Mouse (Mus musculus): Measurements from ENCODE around the gene Arl15. TPM values are rescaled to one million over a fixed set of nuclear protein-coding genes. Genes with fewer than 3 reads are reported as not detected.

The Arl15 gene
- polyA plus RNA-seq, 1 experiment from 2014 or later = 8.6 TPM

DNA sequence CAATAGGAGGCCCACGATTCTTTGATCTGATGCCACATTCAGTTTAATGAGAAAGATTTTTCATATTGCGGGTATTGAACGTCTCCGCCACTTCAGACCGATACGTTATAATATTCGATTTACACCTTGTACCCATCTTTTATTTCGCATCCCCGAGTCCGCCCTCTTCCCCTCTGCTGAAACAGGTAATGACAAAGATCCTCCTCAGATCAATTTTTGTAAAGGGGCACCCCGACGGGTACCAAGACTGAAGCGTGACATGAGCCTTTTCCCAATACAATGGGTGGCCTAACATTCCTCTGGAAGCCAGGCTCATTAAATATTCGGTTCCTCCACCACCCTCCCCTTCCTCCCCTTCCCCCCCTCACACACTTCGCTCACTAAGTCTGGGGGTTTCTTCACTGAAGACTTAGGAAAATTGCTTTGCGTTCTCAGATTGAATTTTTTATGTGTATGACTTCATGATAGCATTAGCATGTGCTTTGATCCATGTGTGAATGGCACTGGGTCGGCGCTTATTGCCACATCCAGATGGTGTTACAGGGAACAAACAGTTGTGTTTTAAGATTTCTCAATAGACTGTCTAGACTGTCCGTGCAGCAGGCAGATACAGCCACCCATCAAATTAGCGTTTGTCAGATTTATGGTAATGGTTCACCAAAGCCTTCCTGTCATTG is 85.5 kb downstream of the Arl15 start:
- peaks cover 13% of the 10 kb centered on the region for H3K4me1 ChIP-seq (replicated peaks; ENCODE audit: control insufficient read depth, insufficient read depth, low read length)
- no peaks in the 10 kb centered on the region for H3K27me3 ChIP-seq (replicated peaks; ENCODE audit: control insufficient read depth, insufficient read depth, low read length)
- no peak overlapping the region for H3K4me3 ChIP-seq (ENCODE audit: low read depth, low read length)
- DNase-seq (ENCODE audit: low spot score) (no peak), ATAC-seq (replicated peaks; ENCODE audit: low FRiP score, low TSS enrichment, low read depth) (no peak)
- H3K4me2 ChIP-seq (ENCODE audit: low read length) = no peak overlapping the region
- no peaks in the 10 kb centered on the region for H3K36me3 ChIP-seq (ENCODE audit: control insufficient read depth, insufficient read depth, low read length)
- H3K27ac ChIP-seq (ENCODE audit: low read depth) = no peak overlapping the region
- no peaks in the 10 kb centered on the region for H3K9me3 ChIP-seq (ENCODE audit: control insufficient read depth, low read length)
- H3K9ac ChIP-seq (ENCODE audit: low read length) = no peak overlapping the region
- WGBS = 56% methylated on average over 20 of the region's 20 CpGs

DNA sequence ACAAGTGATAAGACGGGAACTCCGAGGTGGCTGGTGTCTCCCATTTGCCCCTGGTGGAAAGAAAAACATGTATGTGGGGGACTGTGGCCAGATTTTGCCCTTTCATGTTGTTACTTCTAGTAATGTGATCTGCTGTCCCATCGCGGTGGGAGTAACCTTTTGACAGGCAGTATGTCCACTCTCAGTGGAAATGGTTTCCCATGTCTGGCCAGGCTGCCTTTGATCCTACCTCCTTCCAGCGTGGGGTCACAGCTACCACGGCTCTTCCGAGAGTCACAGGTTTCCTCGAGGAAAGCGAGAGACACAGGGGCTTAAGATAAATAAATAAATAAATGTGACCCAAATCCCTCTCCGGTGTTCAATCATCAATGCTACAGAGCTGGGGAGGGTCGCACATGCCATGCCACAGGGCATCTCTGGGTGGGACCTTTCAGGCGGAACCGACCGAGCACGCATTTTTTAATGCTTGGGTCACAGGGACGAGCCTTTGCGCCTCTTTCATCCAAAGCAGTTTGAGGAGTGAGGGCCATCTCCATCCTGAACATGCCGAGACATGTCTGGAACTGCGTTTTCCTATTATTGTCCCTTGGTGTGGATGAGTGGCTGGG is 86.4 kb downstream of the Arl15 start:
- Histone ChIP-seq H3K9me3 (ENCODE audit: control insufficient read depth, low read length) (no peaks in the 10 kb centered on the region), H3K4me3 (ENCODE audit: low read depth, low read length) (no peak overlapping the region), H3K4me1 (replicated peaks; ENCODE audit: control insufficient read depth, insufficient read depth, low read length) (peaks cover 11% of the 10 kb centered on the region), H3K9ac (ENCODE audit: low read length) (no peak overlapping the region), H3K4me2 (ENCODE audit: low read length) (no peak overlapping the region), H3K36me3 (ENCODE audit: control insufficient read depth, insufficient read depth, low read length) (no peaks in the 10 kb centered on the region), H3K27me3 (replicated peaks; ENCODE audit: control insufficient read depth, insufficient read depth, low read length) (no peaks in the 10 kb centered on the region), H3K27ac (ENCODE audit: low read depth) (no peak overlapping the region)
- ATAC-seq (replicated peaks; ENCODE audit: low FRiP score, low TSS enrichment, low read depth) = no peak
- WGBS = 48% methylated on average over 19 of the region's 19 CpGs
- no peak for DNase-seq (ENCODE audit: low spot score)

DNA sequence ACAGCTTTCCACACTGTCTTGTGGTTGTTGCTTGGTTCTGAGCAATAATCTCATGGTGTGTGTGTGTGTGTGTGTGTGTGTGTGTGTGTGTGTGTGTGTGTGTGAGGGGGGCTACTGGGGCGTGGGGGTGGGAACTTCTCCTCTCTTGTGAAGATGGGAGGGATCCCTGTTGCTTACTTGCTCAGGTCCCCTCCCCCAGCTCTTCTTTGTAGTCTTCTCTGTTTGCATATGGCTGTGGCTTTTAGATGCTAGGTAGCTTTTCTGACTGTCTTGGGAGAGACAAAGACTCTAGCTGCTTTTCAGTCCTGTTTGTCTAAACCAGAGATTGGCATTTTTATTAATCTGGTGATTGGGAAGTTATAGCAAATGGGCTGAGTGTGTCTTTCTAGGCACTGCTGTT is 88.7 kb downstream of the Arl15 start:
- no peak for ATAC-seq (replicated peaks; ENCODE audit: low FRiP score, low TSS enrichment, low read depth)
- DNase-seq (ENCODE audit: low spot score) = no peak
- peaks cover 10% of the 10 kb centered on the region for H3K4me1 ChIP-seq (replicated peaks; ENCODE audit: control insufficient read depth, insufficient read depth, low read length)

DNA sequence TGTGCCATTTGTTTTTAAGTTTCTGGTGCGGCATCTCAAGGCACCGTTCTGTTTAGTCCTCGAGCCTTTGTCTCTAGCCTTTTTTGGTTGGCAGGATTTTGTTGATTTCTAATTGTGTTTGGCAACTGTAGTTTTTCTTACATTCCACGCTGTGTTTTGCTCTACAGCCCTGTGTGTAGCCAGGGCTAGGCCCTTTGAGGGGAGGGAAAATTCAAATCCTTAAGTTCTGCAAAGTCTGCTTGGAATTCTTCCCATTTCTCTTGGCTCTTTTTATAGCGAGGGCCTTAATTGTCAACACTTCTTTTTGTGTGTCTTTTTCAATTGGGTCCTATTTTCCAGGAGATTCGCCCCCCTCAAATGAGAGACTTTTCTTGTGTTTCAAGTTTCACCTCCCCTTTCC is 92.8 kb downstream of the Arl15 start:
- DNase-seq (ENCODE audit: low spot score) (no peak), ATAC-seq (replicated peaks; ENCODE audit: low FRiP score, low TSS enrichment, low read depth) (no peak)
- no peaks in the 10 kb centered on the region for H3K9me3 ChIP-seq (ENCODE audit: control insufficient read depth, low read length)
- WGBS = 80% methylated on average over 6 of the region's 6 CpGs
- no peaks in the 10 kb centered on the region for H3K36me3 ChIP-seq (ENCODE audit: control insufficient read depth, insufficient read depth, low read length)
- H3K4me2 ChIP-seq (ENCODE audit: low read length) = no peak overlapping the region
- no peak overlapping the region for H3K9ac ChIP-seq (ENCODE audit: low read length)
- no peaks in the 10 kb centered on the region for H3K27me3 ChIP-seq (replicated peaks; ENCODE audit: control insufficient read depth, insufficient read depth, low read length)
- H3K4me1 ChIP-seq (replicated peaks; ENCODE audit: control insufficient read depth, insufficient read depth, low read length) = peaks cover 11% of the 10 kb centered on the region; the same call in 1 of the 2 replicates
- H3K4me3 ChIP-seq (ENCODE audit: low read depth, low read length) = no peak overlapping the region
- H3K27ac ChIP-seq (ENCODE audit: low read depth) = no peak overlapping the region

More for the DNA sequence above, 88.7 kb downstream of the Arl15 start:
- no peak overlapping the region for H3K4me2 ChIP-seq (ENCODE audit: low read length)
- H3K4me3 ChIP-seq (ENCODE audit: low read depth, low read length) = no peak overlapping the region
- H3K27ac ChIP-seq (ENCODE audit: low read depth) = no peak overlapping the region
- no peak overlapping the region for H3K9ac ChIP-seq (ENCODE audit: low read length)
- no peaks in the 10 kb centered on the region for H3K9me3 ChIP-seq (ENCODE audit: control insufficient read depth, low read length)
- WGBS = 13% methylated on average over 1 of the region's 1 CpGs
- no peaks in the 10 kb centered on the region for H3K27me3 ChIP-seq (replicated peaks; ENCODE audit: control insufficient read depth, insufficient read depth, low read length)
- no peaks in the 10 kb centered on the region for H3K36me3 ChIP-seq (ENCODE audit: control insufficient read depth, insufficient read depth, low read length)

DNA sequence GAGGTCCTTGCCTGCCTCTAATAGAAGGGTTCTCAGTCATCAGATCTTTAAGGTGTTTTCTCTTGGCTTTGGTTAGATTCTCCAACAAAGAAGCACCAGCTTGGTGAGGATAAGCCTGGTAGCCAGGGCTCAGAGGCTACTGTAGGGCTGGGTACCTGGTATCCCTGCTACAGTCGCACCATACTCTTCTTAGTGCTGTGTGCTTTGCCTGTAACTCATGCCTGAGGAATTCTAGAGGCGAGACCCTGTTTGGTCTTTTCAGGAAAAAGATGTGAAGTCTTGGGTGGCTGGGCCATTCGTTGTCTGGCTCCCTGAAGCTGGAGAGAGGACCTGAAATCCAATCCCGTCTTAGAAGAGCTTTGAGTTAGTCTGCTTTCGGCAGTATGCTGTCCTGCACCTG is 93.8 kb downstream of the Arl15 start:
- H3K4me2 ChIP-seq (ENCODE audit: low read length) = no peak overlapping the region
- H3K27ac ChIP-seq (ENCODE audit: low read depth) = no peak overlapping the region
- no peaks in the 10 kb centered on the region for H3K36me3 ChIP-seq (ENCODE audit: control insufficient read depth, insufficient read depth, low read length)
- 48% methylated on average over 5 of the region's 5 CpGs for WGBS
- no peak overlapping the region for H3K9ac ChIP-seq (ENCODE audit: low read length)
- peak; percentile 47 for DNase-seq (ENCODE audit: low spot score)
- peaks cover 7% of the 10 kb centered on the region; the same call in 1 of the 2 replicates for H3K4me1 ChIP-seq (replicated peaks; ENCODE audit: control insufficient read depth, insufficient read depth, low read length)
- H3K27me3 ChIP-seq (replicated peaks; ENCODE audit: control insufficient read depth, insufficient read depth, low read length) = no peaks in the 10 kb centered on the region
- no peak overlapping the region for H3K4me3 ChIP-seq (ENCODE audit: low read depth, low read length)
- no peaks in the 10 kb centered on the region for H3K9me3 ChIP-seq (ENCODE audit: control insufficient read depth, low read length)
- no peak for ATAC-seq (replicated peaks; ENCODE audit: low FRiP score, low TSS enrichment, low read depth)

DNA sequence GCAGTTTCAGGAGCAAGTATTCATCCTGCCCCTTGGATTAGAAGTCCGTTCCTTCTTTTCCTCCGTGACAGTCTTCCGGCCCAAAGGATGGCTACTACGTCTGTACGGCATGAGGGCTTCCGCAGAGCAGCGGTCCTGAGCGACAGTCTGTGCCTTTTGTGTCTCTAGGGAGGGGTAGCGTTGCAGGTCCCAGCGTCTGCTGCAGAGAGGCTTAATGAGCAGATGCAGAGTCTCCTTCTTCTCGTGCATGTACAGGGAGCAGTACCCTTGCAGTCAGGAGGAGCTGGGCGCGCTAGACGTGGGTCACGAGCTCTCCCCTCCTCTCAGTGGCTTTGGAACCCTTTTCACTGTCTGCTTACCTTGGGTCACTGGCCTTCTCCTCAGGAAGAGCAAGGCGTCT is 94.4 kb downstream of the Arl15 start:
- Histone ChIP-seq H3K9ac (ENCODE audit: low read length) (no peak overlapping the region), H3K4me1 (replicated peaks; ENCODE audit: control insufficient read depth, insufficient read depth, low read length) (peaks cover 7% of the 10 kb centered on the region; the same call in 1 of the 2 replicates), H3K4me3 (ENCODE audit: low read depth, low read length) (no peak overlapping the region), H3K27me3 (replicated peaks; ENCODE audit: control insufficient read depth, insufficient read depth, low read length) (no peaks in the 10 kb centered on the region), H3K27ac (ENCODE audit: low read depth) (no peak overlapping the region), H3K4me2 (ENCODE audit: low read length) (no peak overlapping the region), H3K36me3 (ENCODE audit: control insufficient read depth, insufficient read depth, low read length) (no peaks in the 10 kb centered on the region), H3K9me3 (ENCODE audit: control insufficient read depth, low read length) (no peaks in the 10 kb centered on the region)
- WGBS = 59% methylated on average over 16 of the region's 16 CpGs
- ATAC-seq (replicated peaks; ENCODE audit: low FRiP score, low TSS enrichment, low read depth) (no peak), DNase-seq (ENCODE audit: low spot score) (no peak)

DNA sequence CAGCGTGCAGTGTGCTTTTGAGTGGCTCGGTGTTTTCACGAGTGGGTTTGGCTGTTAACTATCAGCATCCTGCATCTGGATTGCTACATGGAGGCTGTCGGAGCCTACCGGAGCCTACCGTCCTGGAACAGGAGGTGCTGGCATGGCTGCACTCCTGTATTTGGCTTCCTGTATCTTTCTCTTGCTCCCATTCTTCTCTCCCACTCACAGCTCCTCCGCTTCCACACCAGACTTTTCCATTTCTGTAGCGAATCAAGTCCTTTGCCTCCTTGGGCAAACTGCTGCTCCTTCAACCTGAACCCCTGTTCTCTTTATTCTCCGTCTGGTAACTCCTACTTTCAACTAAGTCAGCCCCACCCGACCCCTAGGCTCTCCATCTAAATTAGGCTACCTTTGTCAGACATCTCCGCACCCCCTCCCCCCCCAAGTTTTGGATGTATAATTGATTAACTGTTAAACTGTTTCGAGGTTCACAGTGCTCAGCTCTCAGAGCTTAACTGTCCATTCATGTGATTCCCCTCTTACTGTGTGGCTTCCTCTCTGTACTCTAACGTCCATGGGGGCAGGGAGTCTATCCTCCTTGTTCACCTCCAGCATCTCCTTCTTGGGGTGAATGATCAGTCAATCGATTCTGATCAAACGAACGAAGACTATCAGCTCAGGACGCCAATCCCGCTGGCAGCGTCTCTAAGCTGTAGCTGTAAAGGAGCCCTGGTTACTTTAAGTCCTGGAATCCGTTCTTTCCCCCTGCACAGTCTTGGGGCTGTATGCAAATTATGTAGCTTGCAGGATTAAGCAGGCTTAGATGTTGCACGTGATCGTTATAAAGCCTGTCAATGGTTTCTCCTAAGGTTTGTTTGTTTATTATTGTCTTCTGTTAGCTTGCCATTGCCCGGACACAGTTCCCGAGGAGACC is 95.1 kb downstream of the Arl15 start:
- no peak for DNase-seq (ENCODE audit: low spot score)
- Histone ChIP-seq H3K9me3 (ENCODE audit: control insufficient read depth, low read length) (no peaks in the 10 kb centered on the region), H3K9ac (ENCODE audit: low read length) (no peak overlapping the region), H3K4me3 (ENCODE audit: low read depth, low read length) (no peak overlapping the region), H3K4me1 (replicated peaks; ENCODE audit: control insufficient read depth, insufficient read depth, low read length) (peaks cover 7% of the 10 kb centered on the region; the same call in 1 of the 2 replicates), H3K27me3 (replicated peaks; ENCODE audit: control insufficient read depth, insufficient read depth, low read length) (no peaks in the 10 kb centered on the region), H3K27ac (ENCODE audit: low read depth) (no peak overlapping the region), H3K4me2 (ENCODE audit: low read length) (no peak overlapping the region), H3K36me3 (ENCODE audit: control insufficient read depth, insufficient read depth, low read length) (no peaks in the 10 kb centered on the region)
- no peak for ATAC-seq (replicated peaks; ENCODE audit: low FRiP score, low TSS enrichment, low read depth)
- 78% methylated on average over 24 of the region's 24 CpGs for WGBS

DNA sequence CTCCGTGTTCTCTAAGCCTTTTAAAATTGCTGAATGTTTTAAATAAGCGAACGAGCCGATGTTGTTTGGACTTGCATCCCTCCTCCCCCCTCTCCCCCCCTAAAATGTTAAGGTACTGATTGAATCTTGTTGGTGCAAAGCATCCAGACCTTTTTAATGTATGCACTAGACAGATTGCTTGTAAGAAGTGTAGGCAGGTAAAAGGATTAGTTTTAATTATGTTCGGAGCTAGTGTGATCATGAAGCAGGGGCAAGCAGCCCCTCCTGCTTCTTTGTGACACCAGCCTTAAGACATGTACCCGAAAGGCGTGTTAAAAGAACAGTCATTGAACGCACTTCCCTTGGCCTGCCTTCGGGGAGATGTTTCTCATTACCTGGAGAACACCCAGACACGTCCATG is 102.4 kb downstream of the Arl15 start:
- H3K4me3 ChIP-seq (ENCODE audit: low read depth, low read length) = no peak overlapping the region
- H3K27me3 ChIP-seq (replicated peaks; ENCODE audit: control insufficient read depth, insufficient read depth, low read length) = no peaks in the 10 kb centered on the region
- no peak for ATAC-seq (replicated peaks; ENCODE audit: low FRiP score, low TSS enrichment, low read depth)
- H3K4me1 ChIP-seq (replicated peaks; ENCODE audit: control insufficient read depth, insufficient read depth, low read length) = no peaks in the 10 kb centered on the region
- DNase-seq (ENCODE audit: low spot score) = no peak
- no peaks in the 10 kb centered on the region for H3K36me3 ChIP-seq (ENCODE audit: control insufficient read depth, insufficient read depth, low read length)
- H3K9ac ChIP-seq (ENCODE audit: low read length) = no peak overlapping the region
- 80% methylated on average over 10 of the region's 10 CpGs for WGBS
- H3K9me3 ChIP-seq (ENCODE audit: control insufficient read depth, low read length) = no peaks in the 10 kb centered on the region
- H3K27ac ChIP-seq (ENCODE audit: low read depth) = no peak overlapping the region
- H3K4me2 ChIP-seq (ENCODE audit: low read length) = no peak overlapping the region

Data from intestine, embryonic 14.5 days (tissue).